Mouse (Mus musculus) E14TG2a.4 (cell line): ENCODE results near the gene Chst11.

Source experiments
- H3K27me3 ChIP-seq: 2 replicates; pipeline ENCODE4 v1.6.1; 2014; ENCODE audit warnings: low read length, control low read depth; ENCODE audit not compliant: insufficient read depth
- H3K36me3 ChIP-seq: 2 replicates; pipeline ENCODE4 v1.6.1; 2014; ENCODE audit warnings: low read length, control low read depth; ENCODE audit not compliant: insufficient read depth
- H3K4me1 ChIP-seq: replicated peaks from 2 replicates; pipeline ENCODE4 v1.6.1; 2014; ENCODE audit warnings: low read depth, low read length, control low read depth
- H3K4me3 ChIP-seq: replicated peaks from 2 replicates; pipeline ENCODE4 v1.5.1; 2014; ENCODE audit warnings: mild to moderate bottlenecking, low read length
- H3K9me3 ChIP-seq: 2 replicates; pipeline ENCODE4 v1.6.1; 2014; ENCODE audit warnings: low read length, control low read depth
- CTCF ChIP-seq: conservative IDR thresholded peaks from 2 replicates; pipeline ENCODE4 v1.5.1; 2014; ENCODE audit warnings: low read length
- NANOG ChIP-seq: IDR thresholded peaks from 2 replicates; pipeline ENCODE4 v1.6.1; 2014; ENCODE audit warnings: borderline replicate concordance, low read length, mixed read lengths
- POU5F1 ChIP-seq: IDR thresholded peaks from 2 replicates; pipeline ENCODE4 v1.6.1; 2014; ENCODE audit warnings: low read length, borderline replicate concordance

Chst11 gene

DNA sequence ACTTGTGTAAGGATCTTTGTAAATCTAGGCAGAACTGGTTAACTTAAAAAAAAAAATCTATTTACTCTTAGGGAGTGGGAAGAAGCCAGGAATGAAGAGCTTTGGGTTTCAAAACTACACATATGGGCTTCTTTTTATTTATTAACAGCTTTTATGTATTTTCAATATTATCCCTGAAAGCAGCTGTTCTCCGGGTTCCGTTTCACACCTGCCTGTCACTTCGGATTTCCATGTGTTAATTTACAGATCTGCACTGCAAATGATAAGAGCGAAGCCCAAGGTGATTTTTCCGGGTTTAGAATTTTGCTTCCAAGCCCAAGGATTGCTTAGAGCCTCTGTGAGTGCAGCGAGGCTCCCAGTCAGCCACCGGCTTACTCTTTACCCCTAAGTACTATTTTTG, 223.1 kb downstream of the Chst11 start:
- H3K36me3 ChIP-seq = no peaks in the 10 kb centered on the region
- no peak overlapping the region for H3K4me3 ChIP-seq
- H3K4me1 ChIP-seq = peaks cover 8% of the 10 kb centered on the region; the same call in 1 of the 2 replicates
- TF ChIP-seq POU5F1 = no peak
- no peak for TF ChIP-seq CTCF
- TF ChIP-seq NANOG = no peak
- peaks cover 4% of the 10 kb centered on the region; the same call in 1 of the 2 replicates for H3K9me3 ChIP-seq
- peaks cover 3% of the 10 kb centered on the region; the same call in 1 of the 2 replicates for H3K27me3 ChIP-seq

DNA sequence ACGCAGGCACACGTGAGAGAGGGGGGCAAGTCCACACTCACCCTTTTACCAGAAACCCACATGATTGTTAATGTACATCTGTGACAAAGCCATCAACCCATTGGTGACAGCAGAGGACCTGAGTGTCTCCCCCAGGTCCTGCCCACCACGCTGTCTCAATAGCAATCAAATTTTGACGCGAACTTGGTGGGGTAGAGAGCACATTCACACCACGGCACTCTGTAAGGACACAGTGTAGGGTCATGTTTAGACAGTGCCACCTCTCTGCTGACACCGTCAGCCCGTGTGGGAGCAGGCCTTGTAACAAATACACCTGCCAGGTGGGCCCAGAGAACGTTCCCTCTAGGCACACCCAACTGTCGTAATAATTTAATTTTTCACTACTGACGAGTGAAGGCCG, 224.1 kb downstream of the Chst11 start:
- Histone ChIP-seq H3K9me3 (peaks cover 5% of the 10 kb centered on the region; the same call in 1 of the 2 replicates), H3K4me1 (peaks cover 8% of the 10 kb centered on the region; the same call in 1 of the 2 replicates), H3K4me3 (no peak overlapping the region), H3K36me3 (no peaks in the 10 kb centered on the region), H3K27me3 (peaks cover 3% of the 10 kb centered on the region; the same call in 1 of the 2 replicates)
- TF ChIP-seq NANOG (no peak), CTCF (no peak), POU5F1 (no peak)

DNA sequence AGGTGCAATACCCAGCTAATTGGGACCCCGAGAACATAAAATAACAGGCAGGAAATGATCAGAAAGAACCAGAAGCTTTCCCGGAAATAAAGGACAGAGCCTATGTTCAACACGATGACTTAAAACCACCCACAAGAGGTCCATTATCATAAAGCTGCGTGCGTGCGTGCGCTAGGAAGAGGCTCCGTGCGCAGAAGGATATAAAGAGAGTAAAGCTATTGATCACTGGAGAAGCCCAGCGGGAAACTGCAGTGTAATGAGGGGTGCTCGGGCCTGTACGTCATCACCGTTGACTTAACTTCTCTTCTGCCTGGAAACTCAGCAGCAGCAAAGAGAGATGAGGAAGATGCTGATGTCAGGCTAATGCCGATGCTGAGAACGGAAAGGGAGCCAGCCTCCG, 224.8 kb downstream of the Chst11 start:
- Histone ChIP-seq H3K27me3 (peaks cover 3% of the 10 kb centered on the region; the same call in 1 of the 2 replicates), H3K9me3 (peaks cover 5% of the 10 kb centered on the region; the same call in 1 of the 2 replicates), H3K4me3 (no peak overlapping the region), H3K4me1 (peaks cover 8% of the 10 kb centered on the region; the same call in 1 of the 2 replicates), H3K36me3 (no peaks in the 10 kb centered on the region)
- TF ChIP-seq CTCF (no peak), POU5F1 (no peak), NANOG (no peak)

DNA sequence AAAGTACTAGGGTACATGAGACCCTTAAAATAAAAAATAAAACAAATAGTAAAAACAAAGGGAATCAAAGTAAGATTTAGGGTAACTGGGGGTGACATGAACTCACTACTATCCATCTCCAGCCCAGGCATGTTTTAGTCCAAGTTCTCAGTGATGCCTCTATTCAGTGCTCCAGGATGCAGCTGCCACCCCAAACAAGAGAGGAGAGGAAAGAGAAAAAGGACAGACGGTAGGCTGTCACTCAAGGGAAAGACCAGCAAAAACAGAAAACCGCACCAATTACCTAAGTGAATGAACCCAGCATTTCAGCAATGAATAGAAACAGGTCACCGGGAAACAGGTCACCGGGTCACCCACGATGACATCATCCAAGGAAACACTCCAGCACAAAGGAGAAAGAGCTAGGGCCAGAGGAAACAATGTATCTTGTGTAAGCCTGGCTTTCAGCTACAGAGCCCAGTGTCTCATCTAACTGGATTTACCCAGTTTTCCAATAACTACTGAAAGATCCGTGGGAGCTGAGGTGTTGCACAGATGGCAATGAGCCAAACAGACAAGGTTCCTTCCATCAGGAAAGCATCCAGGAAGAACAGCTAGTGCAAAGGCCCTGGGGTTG, 225.8 kb downstream of the Chst11 start:
- peaks cover 5% of the 10 kb centered on the region; the same call in 1 of the 2 replicates for H3K9me3 ChIP-seq
- TF ChIP-seq CTCF (no peak), POU5F1 (no peak), NANOG (no peak)
- H3K4me3 ChIP-seq = no peak overlapping the region
- no peaks in the 10 kb centered on the region for H3K36me3 ChIP-seq
- H3K27me3 ChIP-seq = peaks cover 3% of the 10 kb centered on the region; the same call in 1 of the 2 replicates
- peaks cover 8% of the 10 kb centered on the region; the same call in 1 of the 2 replicates for H3K4me1 ChIP-seq

DNA sequence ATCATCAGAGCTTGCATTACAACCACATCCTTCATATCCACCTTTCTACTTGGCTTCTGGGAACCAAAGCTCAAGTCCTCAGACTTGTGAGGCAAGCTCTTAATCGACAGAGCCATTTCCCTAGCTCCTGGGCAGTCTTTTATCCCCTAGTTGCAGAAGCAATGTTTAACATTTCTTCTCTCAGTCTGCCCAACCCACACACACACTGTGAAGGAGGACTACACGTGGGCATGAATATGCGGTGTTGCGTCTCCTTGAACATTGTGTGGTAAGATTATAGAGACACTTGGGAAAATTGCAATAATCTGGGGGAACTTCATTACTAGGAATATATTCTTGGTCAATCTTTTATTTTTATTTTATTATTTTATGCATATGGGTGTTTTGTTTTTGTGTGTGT, 227.3 kb downstream of the Chst11 start:
- Histone ChIP-seq H3K4me1 (no peaks in the 10 kb centered on the region), H3K4me3 (no peak overlapping the region), H3K36me3 (no peaks in the 10 kb centered on the region), H3K27me3 (peaks cover 3% of the 10 kb centered on the region; the same call in 1 of the 2 replicates), H3K9me3 (peaks cover 5% of the 10 kb centered on the region; the same call in 1 of the 2 replicates)
- TF ChIP-seq NANOG (no peak), POU5F1 (no peak), CTCF (no peak)

DNA sequence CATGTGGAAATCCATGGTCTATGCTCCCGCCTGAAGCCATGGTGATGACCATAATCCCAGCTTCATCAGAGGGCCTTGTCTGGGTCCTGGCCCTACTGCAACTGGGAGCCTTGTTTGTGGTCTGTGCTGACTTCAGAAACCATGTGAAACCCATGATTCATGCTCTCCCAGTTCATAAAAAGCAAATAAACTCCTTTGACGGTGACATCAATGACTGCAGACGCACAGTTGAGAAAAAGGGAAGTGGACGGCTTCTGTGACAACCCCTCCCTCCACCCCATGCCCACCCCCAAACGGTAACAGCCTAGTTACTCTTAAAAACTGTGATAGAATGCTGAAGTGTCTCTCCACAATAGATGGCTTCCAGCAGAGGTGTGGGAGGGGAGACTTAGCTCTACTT, 230.3 kb downstream of the Chst11 start:
- Histone ChIP-seq H3K9me3 (peaks cover 5% of the 10 kb centered on the region; the same call in 1 of the 2 replicates), H3K4me3 (no peak overlapping the region), H3K4me1 (no peaks in the 10 kb centered on the region), H3K36me3 (no peaks in the 10 kb centered on the region), H3K27me3 (peaks cover 3% of the 10 kb centered on the region; the same call in 1 of the 2 replicates)
- TF ChIP-seq NANOG = no peak
- TF ChIP-seq POU5F1 = no peak
- TF ChIP-seq CTCF = no peak

DNA sequence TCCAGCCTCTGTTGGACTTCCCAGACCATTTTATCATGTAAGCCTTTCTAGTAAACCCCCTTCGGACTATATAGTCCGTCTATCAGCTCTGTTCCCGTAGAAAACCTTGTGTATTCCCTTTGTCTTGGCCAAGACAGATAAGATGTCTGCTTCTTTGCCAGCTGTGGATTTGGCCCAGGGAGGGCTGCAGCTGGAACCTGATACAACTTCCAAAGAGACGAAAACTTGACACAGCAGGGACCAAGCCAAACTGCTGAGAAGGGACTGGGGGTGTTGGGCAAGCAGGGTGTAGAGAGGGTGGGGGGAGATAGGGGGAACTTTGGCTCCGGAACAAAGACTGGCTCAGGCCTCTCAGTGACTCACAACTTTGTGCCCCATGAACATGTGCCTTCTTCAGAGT, 232.0 kb downstream of the Chst11 start:
- TF ChIP-seq CTCF (no peak), POU5F1 (no peak), NANOG (no peak)
- H3K4me3 ChIP-seq = no peak overlapping the region
- no peaks in the 10 kb centered on the region for H3K36me3 ChIP-seq
- no peaks in the 10 kb centered on the region for H3K27me3 ChIP-seq
- peaks cover 5% of the 10 kb centered on the region; the same call in 1 of the 2 replicates for H3K9me3 ChIP-seq
- H3K4me1 ChIP-seq = no peaks in the 10 kb centered on the region

DNA sequence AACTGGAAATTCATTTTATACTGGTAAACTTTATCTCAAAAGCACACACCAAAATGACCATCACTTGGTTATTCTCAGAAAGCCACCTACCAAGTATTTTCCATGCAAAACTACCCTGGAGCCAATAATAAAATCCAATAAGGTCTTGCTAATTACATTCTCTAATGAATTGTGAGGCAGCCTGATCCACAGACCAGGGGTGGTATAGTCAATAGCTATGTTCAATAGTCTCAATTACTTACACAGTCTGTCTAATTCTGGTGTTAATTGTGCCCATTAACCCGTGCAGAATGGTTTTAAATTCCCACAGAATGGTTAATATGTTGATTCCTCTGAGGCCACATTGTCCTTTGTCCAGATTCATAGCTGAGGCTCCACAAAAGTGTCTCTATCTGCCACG, 233.5 kb downstream of the Chst11 start:
- Histone ChIP-seq H3K27me3 (no peaks in the 10 kb centered on the region), H3K4me3 (no peak overlapping the region), H3K36me3 (no peaks in the 10 kb centered on the region), H3K4me1 (no peaks in the 10 kb centered on the region), H3K9me3 (no peaks in the 10 kb centered on the region)
- TF ChIP-seq NANOG (no peak), POU5F1 (no peak), CTCF (no peak)

DNA sequence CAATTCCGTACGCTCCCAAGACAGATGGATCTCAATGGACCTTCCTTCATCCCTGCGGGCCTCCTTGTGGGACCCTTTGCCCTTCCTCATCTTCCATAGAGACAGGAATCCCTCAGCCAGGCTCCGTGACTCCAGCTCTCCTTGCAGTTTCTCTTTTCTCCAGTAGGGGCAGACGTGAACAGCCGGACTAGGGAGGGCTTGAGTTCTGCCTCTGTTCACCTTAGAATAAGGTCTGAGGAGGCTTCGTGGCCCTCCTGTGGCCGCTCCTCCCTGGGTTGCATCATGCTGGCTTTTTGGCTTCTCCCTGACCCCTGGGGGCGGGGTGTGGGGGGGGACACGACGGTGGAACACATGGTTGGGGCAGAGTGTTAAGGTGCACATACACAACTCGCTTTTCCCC, 234.4 kb downstream of the Chst11 start:
- no peaks in the 10 kb centered on the region for H3K4me1 ChIP-seq
- no peak overlapping the region for H3K4me3 ChIP-seq
- H3K36me3 ChIP-seq = no peaks in the 10 kb centered on the region
- no peak for TF ChIP-seq NANOG
- TF ChIP-seq CTCF = peak; percentile 85
- no peaks in the 10 kb centered on the region for H3K9me3 ChIP-seq
- H3K27me3 ChIP-seq = no peaks in the 10 kb centered on the region
